ENCODE assay signal across 8 mouse cellular contexts in genomic region chr17:23192453-23193379, GRCm38 (mm10). TPM values are rescaled to one million over a fixed set of nuclear protein-coding genes. Genes with fewer than 3 reads are reported as not detected.
DNase-seq lines count a peak whose midpoint lies in the region; ATAC-seq lines count a peak whose summit lies in the region.

TSS of gene Zfp40 (minus strand) at chr17:23193252.

- peak; percentile 95 for DNase-seq in adipocyte (ENCODE audit: low spot score)
- peak; percentile 93 for DNase-seq in embryo, embryonic 10 days (ENCODE audit: low spot score)
- DNase-seq in gastrocnemius, postnatal 10 days, result peak; percentile 91
- peak; percentile 96 for DNase-seq in induced T-regulatory cell, adult 2 months (ENCODE audit: low read depth)
- peak; percentile 77 to 90 for DNase-seq in left cerebral cortex, adult 9 months (ENCODE audit: low spot score in 2 of 2)
- DNase-seq in right cerebral cortex, postnatal 14 days, result peak; percentile 93
- peak; percentile 87 to 89 for DNase-seq in urinary bladder, postnatal 36 days (ENCODE audit: low spot score in 2 of 2)

- peak; percentile 97 for ATAC-seq in megakaryocyte progenitor cell, adult 5-6 weeks (replicated peaks; ENCODE audit: poor library complexity)

RNA-seq across cellular contexts. Expression of gene Zfp40, which starts in this region (rescaled TPM):
- total RNA-seq in gastrocnemius, postnatal 10 days (2021), result 1 to 10 TPM; 3.1 to 4.7 TPM
- total RNA-seq in megakaryocyte progenitor cell, adult 5-6 weeks (2015), result 13.5 and 16.2 TPM in 2 replicates
- total RNA-seq in megakaryocyte progenitor cell, adult 5-6 weeks (2017), result 10.4 and 10.7 TPM in 2 replicates

Comparison
In these comparisons a context has a peak if more than half of its experiments do, and no peak if none do; other contexts are left out.
1. Peak in every context shown above with its lines: DNase-seq and ATAC-seq.